Mouse (Mus musculus): Measurements from ENCODE around the gene AI413582. TPM values are rescaled to one million over a fixed set of nuclear protein-coding genes. Genes with fewer than 3 reads are reported as not detected.

Gene AI413582
- total and polyA plus RNA-seq, 3 experiments = 50.8 to 159 (median 78.2) TPM

DNA sequence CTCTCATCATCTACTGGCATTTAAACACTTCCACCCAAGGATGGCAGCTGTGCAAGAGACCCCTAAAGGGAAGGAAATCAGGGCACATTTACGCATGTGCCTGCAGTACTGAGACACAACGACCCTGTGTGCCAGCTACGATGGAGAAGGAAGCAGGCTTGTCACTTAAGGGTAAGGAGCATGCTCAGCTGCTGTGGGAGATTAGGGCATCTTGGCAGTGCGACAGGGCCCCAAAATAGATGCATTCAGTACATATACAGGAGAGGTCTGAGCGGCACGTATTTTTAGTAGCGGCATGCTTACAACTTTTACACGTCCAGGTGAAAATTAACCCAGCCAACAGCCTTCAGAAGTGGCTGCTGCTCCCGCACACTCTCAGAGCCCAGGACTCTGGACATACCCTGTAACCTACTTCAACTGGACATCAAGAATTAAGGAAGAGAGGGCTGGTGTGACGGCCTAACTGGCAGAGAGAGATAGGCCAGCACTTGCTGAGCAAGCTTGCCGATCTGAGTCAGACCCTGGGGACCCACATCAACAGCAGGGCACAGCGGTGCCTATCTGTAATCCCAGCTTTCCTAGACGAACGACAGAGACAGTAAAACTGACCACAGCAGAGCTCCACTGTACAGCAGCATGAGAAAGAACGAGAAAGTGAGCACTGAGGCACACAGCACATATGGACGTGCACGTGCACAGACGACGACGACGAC lies 38.1 kb upstream of the AI413582 start:
- Histone ChIP-seq H3K4me1 (ENCODE audit: insufficient read depth, low read depth, low read length) (peaks cover 54% of the 10 kb centered on the region), H3K36me3 (replicated peaks) (peaks cover 76% of the 10 kb centered on the region), H3K27me3 (ENCODE audit: insufficient read depth, low read length) (no peaks in the 10 kb centered on the region), H3K9me3 (replicated peaks) (no peaks in the 10 kb centered on the region), H3K4me3 (ENCODE audit: low read depth, low read length) (no peak overlapping the region)
- TF ChIP-seq GATA1 (IDR thresholded peaks at IDR 0.05; ENCODE audit: borderline replicate concordance, low read length) (no peak), TAL1 (conservative IDR thresholded peaks at IDR 0.05; ENCODE audit: low read depth, low read length) (0 out of 2 replicates have a peak, but pooled peaks have one; percentile 12)
- no peak; the same call in 1 of the 2 replicates for ATAC-seq (ENCODE audit: extremely low read depth, insufficient number of reproducible peaks, low FRiP score, poor library complexity, severe bottlenecking)
- DNase-seq (ENCODE audit: low spot score) = no peak

GRCm38 (mm10) chr17:27603036-27603435 lies 37.5 kb upstream of the AI413582 start:
- Histone ChIP-seq H3K27me3 (ENCODE audit: insufficient read depth, low read length) (no peaks in the 10 kb centered on the region), H3K4me1 (ENCODE audit: insufficient read depth, low read depth, low read length) (peaks cover 51% of the 10 kb centered on the region), H3K4me3 (ENCODE audit: low read depth, low read length) (no peak overlapping the region), H3K36me3 (replicated peaks) (peaks cover 77% of the 10 kb centered on the region), H3K9me3 (replicated peaks) (no peaks in the 10 kb centered on the region)
- ATAC-seq (ENCODE audit: extremely low read depth, insufficient number of reproducible peaks, low FRiP score, poor library complexity, severe bottlenecking) (no peak), DNase-seq (ENCODE audit: low spot score) (no peak)
- TF ChIP-seq GATA1 (IDR thresholded peaks at IDR 0.05; ENCODE audit: borderline replicate concordance, low read length) (no peak), CTCF (IDR thresholded peaks at IDR 0.05; ENCODE audit: low read depth, low read length) (no peak), TAL1 (conservative IDR thresholded peaks at IDR 0.05; ENCODE audit: low read depth, low read length) (no peak), GATA2 (IDR thresholded peaks at IDR 0.05; ENCODE audit: borderline replicate concordance, low read depth, low read length) (no peak), POLR2AphosphoS5 (IDR thresholded peaks at IDR 0.05; ENCODE audit: insufficient replicate concordance, low read depth, low read length) (no peak)

GRCm38 (mm10) chr17:27600869-27601268 lies 35.3 kb upstream of the AI413582 start:
- Histone ChIP-seq H3K36me3 (replicated peaks) (peaks cover 78% of the 10 kb centered on the region), H3K27me3 (ENCODE audit: insufficient read depth, low read length) (no peaks in the 10 kb centered on the region), H3K9me3 (replicated peaks) (no peaks in the 10 kb centered on the region), H3K4me3 (ENCODE audit: low read depth, low read length) (no peak overlapping the region), H3K4me1 (ENCODE audit: insufficient read depth, low read depth, low read length) (peaks cover 52% of the 10 kb centered on the region)
- TF ChIP-seq GATA1 (IDR thresholded peaks at IDR 0.05; ENCODE audit: borderline replicate concordance, low read length) = no peak
- TF ChIP-seq POLR2AphosphoS5 (IDR thresholded peaks at IDR 0.05; ENCODE audit: insufficient replicate concordance, low read depth, low read length) = no peak
- TF ChIP-seq TAL1 (conservative IDR thresholded peaks at IDR 0.05; ENCODE audit: low read depth, low read length) = no peak
- TF ChIP-seq CTCF (IDR thresholded peaks at IDR 0.05; ENCODE audit: low read depth, low read length) = no peak
- TF ChIP-seq GATA2 (IDR thresholded peaks at IDR 0.05; ENCODE audit: borderline replicate concordance, low read depth, low read length) = no peak
- ATAC-seq (ENCODE audit: extremely low read depth, insufficient number of reproducible peaks, low FRiP score, poor library complexity, severe bottlenecking) (no peak), DNase-seq (ENCODE audit: low spot score) (no peak)

- Histone ChIP-seq H3K4me1 (ENCODE audit: insufficient read depth, low read depth, low read length) (peaks cover 53% of the 10 kb centered on the region), H3K27me3 (ENCODE audit: insufficient read depth, low read length) (no peaks in the 10 kb centered on the region), H3K36me3 (replicated peaks) (peaks cover 80% of the 10 kb centered on the region), H3K4me3 (ENCODE audit: low read depth, low read length) (no peak overlapping the region), H3K9me3 (replicated peaks) (no peaks in the 10 kb centered on the region)
- DNase-seq (ENCODE audit: low spot score) (no peak), ATAC-seq (ENCODE audit: extremely low read depth, insufficient number of reproducible peaks, low FRiP score, poor library complexity, severe bottlenecking) (no peak)
- no peak for TF ChIP-seq GATA1 (IDR thresholded peaks at IDR 0.05; ENCODE audit: borderline replicate concordance, low read length)
- no peak for TF ChIP-seq CTCF (IDR thresholded peaks at IDR 0.05; ENCODE audit: low read depth, low read length)
- no peak for TF ChIP-seq GATA2 (IDR thresholded peaks at IDR 0.05; ENCODE audit: borderline replicate concordance, low read depth, low read length)
- no peak for TF ChIP-seq POLR2AphosphoS5 (IDR thresholded peaks at IDR 0.05; ENCODE audit: insufficient replicate concordance, low read depth, low read length)
- no peak for TF ChIP-seq TAL1 (conservative IDR thresholded peaks at IDR 0.05; ENCODE audit: low read depth, low read length)
These were observed 34.7 kb upstream of the AI413582 start for GRCm38 (mm10) chr17:27600286-27600685.

DNA sequence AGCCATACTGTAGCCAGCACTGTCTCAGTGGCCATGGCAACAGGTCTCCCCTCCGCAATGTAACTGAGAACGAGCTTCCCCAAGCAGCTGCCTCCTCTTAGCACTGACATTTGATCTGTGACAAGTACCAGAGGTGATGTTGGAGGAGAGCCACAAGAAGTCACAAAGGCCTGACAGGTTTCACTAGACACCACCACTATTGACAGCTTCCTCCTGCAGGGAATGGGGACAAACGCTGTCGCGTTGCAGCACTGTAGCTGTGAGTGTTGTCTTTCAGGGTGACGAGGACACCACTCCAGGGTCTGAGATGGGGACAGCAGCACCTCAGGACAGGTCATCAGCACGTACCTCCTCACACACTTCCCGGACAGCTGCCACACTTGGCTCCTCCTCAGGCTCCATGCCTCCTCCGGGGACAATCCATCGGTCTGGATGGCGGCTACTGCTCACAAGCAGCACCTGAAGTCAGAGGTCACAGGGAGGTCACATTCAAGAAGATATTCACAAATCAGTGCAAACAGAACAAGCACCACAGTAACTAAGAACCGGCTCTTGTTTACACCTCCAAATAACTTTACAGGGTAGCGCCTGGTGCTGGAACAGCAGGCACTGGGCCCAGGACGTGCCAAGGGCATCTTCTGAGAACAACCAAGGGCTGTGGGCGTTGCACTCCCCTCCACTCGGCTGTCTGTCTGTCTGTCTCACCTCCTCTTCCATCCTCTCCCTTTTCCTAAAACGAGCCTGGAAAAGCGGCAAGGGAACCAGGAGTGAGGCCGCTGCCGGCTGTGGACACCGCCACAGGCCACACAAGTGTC lies 31.0 kb upstream of the AI413582 start:
- TF ChIP-seq TAL1 (conservative IDR thresholded peaks at IDR 0.05; ENCODE audit: low read depth, low read length) (no peak), CTCF (IDR thresholded peaks at IDR 0.05; ENCODE audit: low read depth, low read length) (no peak), POLR2AphosphoS5 (IDR thresholded peaks at IDR 0.05; ENCODE audit: insufficient replicate concordance, low read depth, low read length) (no peak), GATA2 (IDR thresholded peaks at IDR 0.05; ENCODE audit: borderline replicate concordance, low read depth, low read length) (no peak), GATA1 (IDR thresholded peaks at IDR 0.05; ENCODE audit: borderline replicate concordance, low read length) (no peak)
- peaks cover 78% of the 10 kb centered on the region for H3K36me3 ChIP-seq (replicated peaks)
- H3K4me3 ChIP-seq (ENCODE audit: low read depth, low read length) = no peak overlapping the region

DNA sequence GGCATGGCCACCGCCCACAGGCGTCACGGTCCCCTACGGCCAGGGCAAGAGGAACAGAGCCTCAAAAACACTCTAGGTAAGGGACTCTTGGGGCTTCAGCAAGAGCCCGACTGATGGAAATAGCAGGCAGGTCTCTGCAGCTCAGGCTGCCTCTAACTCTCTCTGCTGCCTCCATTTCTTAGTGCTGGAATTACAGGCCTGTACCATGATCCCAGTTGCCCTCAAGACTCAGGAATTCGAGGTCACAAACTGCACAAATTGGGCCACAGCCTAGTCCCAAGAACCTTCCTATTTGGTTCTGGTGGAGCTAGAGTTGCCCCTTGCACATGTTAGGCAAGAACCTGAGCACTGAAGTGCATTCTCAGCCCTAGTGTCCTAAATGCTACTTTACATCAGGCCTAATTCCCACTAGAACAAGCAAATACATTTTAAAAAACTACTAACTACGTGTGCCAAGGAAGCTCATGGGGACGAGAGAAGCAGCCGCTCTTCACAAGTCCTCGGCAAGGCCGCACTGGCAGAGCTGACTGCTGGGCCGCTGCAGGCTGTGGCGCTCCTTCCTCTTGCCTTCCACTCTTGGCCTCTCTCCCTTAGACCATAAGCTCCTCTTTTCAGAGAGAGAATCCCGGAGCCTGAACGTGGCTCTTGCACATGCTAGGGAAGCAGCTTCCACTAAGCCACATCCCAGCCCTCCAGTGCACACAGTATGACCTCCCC lies 30.3 kb upstream of the AI413582 start:
- ATAC-seq (ENCODE audit: extremely low read depth, insufficient number of reproducible peaks, low FRiP score, poor library complexity, severe bottlenecking) (no peak), DNase-seq (ENCODE audit: low spot score) (no peak)
- TF ChIP-seq POLR2AphosphoS5 (IDR thresholded peaks at IDR 0.05; ENCODE audit: insufficient replicate concordance, low read depth, low read length) (no peak), GATA2 (IDR thresholded peaks at IDR 0.05; ENCODE audit: borderline replicate concordance, low read depth, low read length) (no peak), GATA1 (IDR thresholded peaks at IDR 0.05; ENCODE audit: borderline replicate concordance, low read length) (no peak), CTCF (IDR thresholded peaks at IDR 0.05; ENCODE audit: low read depth, low read length) (no peak), TAL1 (conservative IDR thresholded peaks at IDR 0.05; ENCODE audit: low read depth, low read length) (no peak)
- peaks cover 30% of the 10 kb centered on the region for H3K4me1 ChIP-seq (ENCODE audit: insufficient read depth, low read depth, low read length)
- H3K36me3 ChIP-seq (replicated peaks) = peaks cover 79% of the 10 kb centered on the region
- no peak overlapping the region for H3K4me3 ChIP-seq (ENCODE audit: low read depth, low read length)
- no peaks in the 10 kb centered on the region for H3K9me3 ChIP-seq (replicated peaks)
- H3K27me3 ChIP-seq (ENCODE audit: insufficient read depth, low read length) = no peaks in the 10 kb centered on the region

More for the DNA sequence above, 31.0 kb upstream of the AI413582 start:
- no peaks in the 10 kb centered on the region for H3K27me3 ChIP-seq (ENCODE audit: insufficient read depth, low read length)
- H3K4me1 ChIP-seq (ENCODE audit: insufficient read depth, low read depth, low read length) = peaks cover 31% of the 10 kb centered on the region
- no peak for DNase-seq (ENCODE audit: low spot score)
- ATAC-seq (ENCODE audit: extremely low read depth, insufficient number of reproducible peaks, low FRiP score, poor library complexity, severe bottlenecking) = no peak
- no peaks in the 10 kb centered on the region for H3K9me3 ChIP-seq (replicated peaks)

Measured in G1E (cell line).